Mouse (Mus musculus): ENCODE measurements at regions not wholly inside any gene's neighbourhood (a gene's known extent, or its start where the extent isn't known, plus 50 kb on each side); places are given as distances from the start of the nearest gene placed in this dataset.

GRCm38 (mm10) chr5:149909108-149909739 is 109.3 kb upstream of the Rxfp2 start:
- DNase-seq (ENCODE audit: low spot score), result no peak

GRCm38 (mm10) chr5:149909971-149910370 is 108.5 kb upstream of the Rxfp2 start:
- no peak for DNase-seq (ENCODE audit: low spot score)

GRCm38 (mm10) chr5:149911968-149912367 is 106.5 kb upstream of the Rxfp2 start:
- no peak for DNase-seq (ENCODE audit: low spot score)

GRCm38 (mm10) chr5:149915761-149916160 is 102.7 kb upstream of the Rxfp2 start:
- DNase-seq (ENCODE audit: low spot score), result no peak

- no peak for DNase-seq (ENCODE audit: low spot score)
Measured at GRCm38 (mm10) chr5:149917374-149917773, 101.1 kb upstream of the Rxfp2 start.

- DNase-seq (ENCODE audit: low spot score), result no peak
Measured at GRCm38 (mm10) chr5:149919097-149919496, 99.4 kb upstream of the Rxfp2 start.

GRCm38 (mm10) chr5:149920326-149920725 is 98.1 kb upstream of the Rxfp2 start:
- no peak for DNase-seq (ENCODE audit: low spot score)

GRCm38 (mm10) chr5:149924501-149924900 is 94.0 kb upstream of the Rxfp2 start:
- DNase-seq (ENCODE audit: low spot score), result no peak

- no peak for DNase-seq (ENCODE audit: low spot score)
Measured at GRCm38 (mm10) chr5:149926786-149927185, 91.7 kb upstream of the Rxfp2 start.

GRCm38 (mm10) chr5:149931574-149932161 is 86.8 kb upstream of the Rxfp2 start:
- no peak for DNase-seq (ENCODE audit: low spot score)

GRCm38 (mm10) chr5:149932220-149932619 is 86.3 kb upstream of the Rxfp2 start:
- no peak for DNase-seq (ENCODE audit: low spot score)

GRCm38 (mm10) chr5:149945651-149946050 is 72.8 kb upstream of the Rxfp2 start:
- DNase-seq (ENCODE audit: low spot score), result no peak

GRCm38 (mm10) chr5:149947491-149947890 is 71.0 kb upstream of the Rxfp2 start:
- no peak for DNase-seq (ENCODE audit: low spot score)

GRCm38 (mm10) chr5:149956931-149957330 is 61.5 kb upstream of the Rxfp2 start:
- no peak for DNase-seq (ENCODE audit: low spot score)

- no peak for DNase-seq (ENCODE audit: low spot score)
Measured at GRCm38 (mm10) chr5:149961178-149961577, 57.3 kb upstream of the Rxfp2 start.

- DNase-seq (ENCODE audit: low spot score), result no peak
Measured at GRCm38 (mm10) chr5:149964748-149965147, 53.7 kb upstream of the Rxfp2 start.
